Mouse (Mus musculus) ovary, postnatal 14 days (tissue): ENCODE data around the gene D7Ertd443e.

Experiments used
- DNase-seq: peaks from one replicate; pipeline ENCODE4 v3.0.0; 2022; ENCODE audit warnings: low spot score

The D7Ertd443e gene

DNA sequence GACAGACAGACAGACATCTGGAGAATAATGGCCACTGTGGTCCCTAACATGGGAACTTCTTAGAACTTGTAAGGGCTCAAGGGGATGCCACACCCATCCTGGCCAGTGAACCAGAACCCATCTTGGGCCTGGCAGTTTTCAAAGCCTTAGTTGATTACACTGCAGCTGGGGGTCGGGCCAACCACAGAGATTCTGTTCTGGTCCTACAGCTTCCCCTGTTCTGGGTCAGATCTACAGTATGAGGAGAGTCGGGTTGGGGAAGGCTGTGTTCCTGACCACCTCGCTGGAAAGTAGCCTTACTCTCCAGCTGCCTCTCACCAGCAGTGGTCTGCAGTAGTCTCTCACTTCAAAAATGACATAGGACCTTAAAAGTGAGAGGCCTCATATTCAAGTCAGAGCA, 159.2 kb downstream of the D7Ertd443e start:
- DNase-seq = no peak

DNA sequence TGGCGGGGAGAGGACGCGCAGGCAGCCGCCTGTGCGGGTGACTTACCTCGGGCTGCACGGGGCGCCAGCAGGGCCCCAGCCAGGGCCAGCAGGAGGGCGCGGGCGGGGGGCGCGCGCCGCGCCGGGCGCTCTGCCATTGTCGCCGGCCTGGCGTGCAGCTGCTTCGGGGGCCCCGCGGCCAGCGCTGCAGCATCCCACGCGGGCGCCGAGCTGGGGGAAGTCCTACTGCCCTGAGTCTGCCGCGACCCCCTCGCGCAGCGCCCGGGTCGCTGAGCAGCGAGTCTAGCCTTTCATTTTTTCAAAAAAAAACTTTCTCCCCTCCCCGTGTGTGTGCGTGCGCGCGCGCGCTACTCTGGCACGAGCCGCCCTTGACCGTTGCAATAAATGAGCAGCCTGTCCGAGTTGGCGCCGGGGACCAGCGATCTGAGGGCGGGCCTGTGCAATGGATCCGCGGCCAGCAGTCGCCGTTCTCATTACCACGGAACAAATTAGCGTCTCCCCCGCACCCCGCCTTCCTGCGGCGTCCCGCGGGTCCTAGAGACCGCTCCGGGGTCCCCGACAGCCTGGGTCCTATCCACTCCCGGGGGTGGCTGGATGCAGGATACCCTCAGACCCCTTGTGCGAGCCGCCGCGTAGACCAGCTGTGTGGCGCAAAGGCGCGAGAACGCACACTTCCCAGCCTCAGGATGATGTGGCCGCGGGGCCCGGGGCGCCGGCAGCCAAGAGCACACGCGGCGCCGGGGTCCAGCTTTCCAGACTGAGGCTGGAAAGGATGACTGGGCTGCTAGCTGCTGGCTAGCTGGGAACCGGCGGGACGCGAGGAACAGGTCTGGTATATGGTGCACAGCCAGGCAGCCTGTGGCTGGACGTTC, 160.5 kb downstream of the D7Ertd443e start:
- peak; percentile 60 for DNase-seq

DNA sequence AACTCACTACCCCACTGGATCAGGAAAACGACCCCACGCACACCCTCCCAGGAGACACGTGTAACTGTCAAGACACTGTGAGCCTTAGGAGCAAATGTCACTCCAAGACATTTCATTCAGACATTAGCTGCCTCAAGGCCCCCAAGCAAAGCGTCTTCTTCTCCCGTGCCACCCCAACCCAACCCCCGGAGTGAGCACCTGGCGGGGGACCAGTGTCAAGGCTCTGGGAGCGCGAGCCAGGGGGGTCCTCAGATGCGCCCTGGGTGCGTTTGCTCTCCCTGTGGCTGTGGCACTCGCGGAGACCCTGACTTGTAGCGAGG, 161.1 kb downstream of the D7Ertd443e start:
- DNase-seq = no peak

DNA sequence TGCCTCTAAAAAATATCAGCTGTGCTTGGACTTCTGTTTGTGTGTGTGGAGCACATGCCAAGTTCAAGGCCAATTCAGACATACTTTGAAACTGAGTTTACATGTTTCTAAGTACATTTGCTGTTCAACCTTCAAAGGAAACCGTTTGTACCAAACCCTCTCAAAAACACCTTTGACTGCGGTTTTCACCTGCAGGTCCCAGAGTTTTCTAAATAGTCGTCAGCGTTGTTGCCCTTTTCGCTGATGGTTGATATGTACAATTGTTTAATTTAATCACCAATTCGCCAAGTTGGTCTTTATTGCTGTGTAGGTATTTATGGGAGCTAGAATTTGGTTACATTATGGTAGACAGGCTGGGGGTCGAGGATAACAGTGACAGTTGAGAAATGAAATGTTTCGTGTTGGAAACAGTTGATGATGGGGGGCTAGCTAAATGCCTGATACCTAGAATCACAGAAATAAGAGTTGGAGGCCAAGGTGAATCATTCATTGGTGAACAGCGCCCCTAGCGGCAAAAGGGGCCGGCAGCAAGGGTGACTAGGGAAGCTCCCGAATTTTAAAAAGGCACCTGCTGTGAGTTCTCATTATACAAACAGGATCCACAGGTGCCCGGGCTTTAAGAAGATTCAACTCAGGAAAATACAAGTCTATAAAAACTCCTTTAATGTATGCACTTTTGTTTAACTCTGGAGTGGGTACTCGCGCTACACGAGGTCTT, 161.9 kb downstream of the D7Ertd443e start:
- peak; percentile 81 for DNase-seq
